Mouse (Mus musculus): ENCODE data around the gene Krtcap3. TPM values are rescaled to one million over a fixed set of nuclear protein-coding genes. Genes with fewer than 3 reads are reported as not detected.
"Not testable (repeated sequence)": the region's sequence is repeated elsewhere in the genome, so short reads cannot be mapped to it uniquely, and the experiment has no call there.

The Krtcap3 gene
- polyA plus RNA-seq (2016; fragmentation: Nextera tagmentation; extraction: Ambion mirVana) = 16.8 and 21.2 TPM in 2 replicates

DNA sequence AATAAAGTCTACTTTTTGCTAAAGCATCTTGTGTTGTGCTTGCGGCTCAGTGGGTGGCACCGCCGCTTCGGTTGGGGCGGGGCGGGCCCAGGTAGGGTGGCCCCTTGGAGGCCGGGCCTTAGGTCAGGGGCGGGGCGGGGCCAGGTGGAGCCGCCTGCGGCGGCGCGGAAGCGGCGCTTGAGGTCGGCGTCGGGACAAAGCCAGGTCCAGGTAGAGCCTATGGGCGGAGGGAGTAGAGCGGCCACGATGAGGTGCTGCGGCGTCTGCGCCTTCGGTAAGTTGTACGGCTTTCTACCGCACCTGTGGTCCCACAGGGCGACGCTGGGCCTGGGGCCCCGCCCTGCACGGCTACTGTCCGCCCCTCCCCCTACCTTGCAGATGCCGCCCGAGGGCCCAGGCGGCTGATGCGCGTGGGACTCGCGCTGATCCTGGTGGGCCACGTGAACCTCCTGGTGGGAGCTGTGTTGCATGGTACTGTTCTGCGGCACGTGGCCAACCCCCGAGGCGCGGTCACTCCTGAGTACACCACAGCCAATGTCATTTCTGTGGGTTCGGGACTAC lies at the start of gene Krtcap3:
TSS of gene Krtcap3 (plus strand) at position 151 of the 561 bp plus-strand sequence.
- Histone ChIP-seq H3K27me3 (replicated peaks; ENCODE audit: low read depth, poor library complexity, severe bottlenecking) (no peaks in the 10 kb centered on the region), H3K4me3 (peak within 1 kb of the TSS; percentile 56), H3K9me3 (no peaks in the 10 kb centered on the region), H3K27ac (replicated peaks) (peak within 1 kb of the TSS; percentile 83), H3K36me3 (replicated peaks) (peaks cover 100% of the 10 kb centered on the region), H3K4me1 (peaks cover 38% of the 10 kb centered on the region)
- WGBS = 10% methylated on average over 47 of the region's 47 CpGs
- DNase-seq (ENCODE audit: low spot score) = peak; percentile 66

DNA sequence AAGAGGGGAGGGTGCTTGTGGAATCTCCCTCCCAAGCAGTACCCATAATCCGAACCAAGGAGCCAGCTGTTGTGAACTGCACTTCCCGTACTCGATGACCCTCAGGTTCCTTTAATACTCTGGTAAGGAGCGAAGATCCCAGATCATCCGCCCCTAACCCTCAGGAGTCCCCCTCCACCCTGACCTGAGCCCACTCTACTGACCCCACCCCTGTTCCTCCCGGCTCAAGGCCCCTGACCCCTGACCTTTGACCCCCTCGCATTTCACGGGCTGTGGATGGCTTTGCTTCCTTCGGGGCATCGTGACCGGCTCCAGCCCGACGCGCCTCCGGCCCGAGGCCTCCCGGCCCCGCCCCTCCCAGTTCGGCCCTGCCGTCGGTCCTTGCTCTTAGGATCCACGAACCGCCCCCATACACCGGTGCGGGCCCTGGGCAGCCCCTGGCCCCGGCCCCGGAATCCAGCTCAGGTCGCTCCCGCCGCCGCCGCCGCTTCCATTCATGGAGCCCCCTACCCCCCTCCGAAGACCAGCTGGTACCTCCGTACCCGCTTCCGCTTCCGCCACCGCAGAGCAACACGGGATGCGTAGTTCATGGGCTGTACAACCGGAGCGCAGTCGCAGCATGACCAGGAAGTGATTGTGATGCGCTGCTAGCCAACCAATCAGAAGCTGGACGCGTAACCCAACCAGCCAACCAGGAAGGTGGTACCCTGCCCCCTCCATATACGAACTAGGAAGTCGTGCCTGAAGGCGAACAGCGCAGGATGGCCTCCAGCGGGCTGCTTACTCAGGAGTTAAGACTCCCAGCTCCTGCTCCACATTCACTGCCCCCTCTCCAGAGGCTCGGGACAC lies 49.5 kb upstream of the Krtcap3 start, which contains the start of gene Zfp513:
TSS of gene Zfp513 (minus strand) at position 562 of the 849 bp plus-strand sequence.
- Histone ChIP-seq H3K27me3 (replicated peaks; ENCODE audit: low read depth, poor library complexity, severe bottlenecking) (no peaks in the 10 kb centered on the region), H3K4me1 (peaks cover 22% of the 10 kb centered on the region), H3K9me3 (peaks cover 5% of the 10 kb centered on the region), H3K4me3 (peak within 1 kb of the TSS; percentile 89), H3K36me3 (replicated peaks) (peaks cover 84% of the 10 kb centered on the region), H3K27ac (replicated peaks) (peak within 1 kb of the TSS; percentile 95)
- DNase-seq (ENCODE audit: low spot score) = peak; percentile 96
- WGBS = under 1% methylated on average over 53 of the region's 53 CpGs

DNA sequence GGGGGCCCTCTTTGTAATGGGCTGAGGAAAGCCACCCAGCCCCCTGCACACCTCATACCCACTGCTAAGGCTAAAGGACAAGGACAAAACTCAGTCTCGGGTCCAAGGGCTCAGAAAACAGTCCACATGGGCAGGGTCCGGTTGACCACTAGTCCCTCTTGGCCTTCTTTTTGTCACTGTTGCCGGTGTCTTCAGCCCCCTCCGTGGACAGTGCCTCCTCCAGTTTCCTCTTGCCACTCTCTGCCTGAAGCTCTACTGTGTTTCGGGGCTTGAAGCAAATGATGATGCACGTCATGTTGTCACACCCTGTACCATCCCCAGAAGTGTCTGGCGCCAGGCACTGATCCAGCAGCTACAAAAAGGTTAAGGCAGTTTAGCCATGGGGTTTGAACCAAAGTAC lies 48.6 kb upstream of the Krtcap3 start:
- Histone ChIP-seq H3K36me3 (replicated peaks) (peaks cover 84% of the 10 kb centered on the region), H3K4me1 (peaks cover 22% of the 10 kb centered on the region), H3K27ac (replicated peaks) (peak overlapping the region; percentile 95), H3K27me3 (replicated peaks; ENCODE audit: low read depth, poor library complexity, severe bottlenecking) (no peaks in the 10 kb centered on the region), H3K4me3 (peak overlapping the region; percentile 89), H3K9me3 (peaks cover 5% of the 10 kb centered on the region)
- WGBS = 88% methylated on average over 7 of the region's 7 CpGs
- no peak for DNase-seq (ENCODE audit: low spot score)

DNA sequence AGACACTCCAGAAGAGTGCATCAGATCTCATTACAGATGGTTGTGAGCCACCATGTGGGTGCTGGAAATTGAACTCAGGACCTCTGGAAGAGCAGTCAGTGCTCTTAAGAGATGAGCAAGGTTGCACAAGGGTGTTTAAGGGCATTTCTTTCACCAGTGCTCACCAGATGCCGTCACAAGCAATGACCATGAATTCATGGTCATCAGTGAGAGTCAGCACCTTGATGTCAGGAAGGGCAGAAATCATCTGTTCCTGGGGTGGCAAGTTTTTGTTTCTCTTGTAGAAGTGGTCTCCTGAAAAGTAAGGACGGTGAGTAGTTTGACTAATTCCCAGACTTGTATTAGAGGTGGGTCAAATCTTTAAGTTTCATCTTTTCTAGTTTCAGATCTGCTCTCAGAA lies 47.6 kb upstream of the Krtcap3 start:
- Histone ChIP-seq H3K4me1 (peaks cover 22% of the 10 kb centered on the region), H3K36me3 (replicated peaks) (peaks cover 84% of the 10 kb centered on the region), H3K27me3 (replicated peaks; ENCODE audit: low read depth, poor library complexity, severe bottlenecking) (no peaks in the 10 kb centered on the region), H3K27ac (replicated peaks) (no peak overlapping the region), H3K9me3 (peaks cover 5% of the 10 kb centered on the region), H3K4me3 (no peak overlapping the region)
- 86% methylated on average over 2 of the region's 2 CpGs for WGBS
- DNase-seq (ENCODE audit: low spot score) = no peak

DNA sequence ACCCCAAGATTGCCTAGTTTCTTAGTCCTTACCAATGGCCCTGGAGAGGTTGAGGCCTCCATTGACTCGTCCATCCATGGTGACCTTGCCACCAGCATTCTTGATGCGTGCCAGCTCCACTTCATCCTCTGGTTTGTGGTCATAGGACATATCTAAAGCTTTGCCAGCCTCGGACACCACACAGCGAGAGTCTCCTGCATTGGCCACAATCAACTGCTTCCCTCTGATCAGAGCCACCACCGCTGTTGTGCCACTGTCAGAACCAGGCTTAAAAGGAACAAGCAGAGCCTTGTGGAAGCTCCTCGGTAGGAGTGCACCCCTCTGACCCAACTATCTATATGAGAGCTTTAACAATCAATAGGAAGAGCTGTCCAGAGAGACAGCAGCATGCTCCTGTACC lies 47.1 kb upstream of the Krtcap3 start:
- Histone ChIP-seq H3K36me3 (replicated peaks) (peaks cover 79% of the 10 kb centered on the region), H3K9me3 (peaks cover 5% of the 10 kb centered on the region), H3K27me3 (replicated peaks; ENCODE audit: low read depth, poor library complexity, severe bottlenecking) (no peaks in the 10 kb centered on the region), H3K4me3 (no peak overlapping the region), H3K4me1 (peaks cover 22% of the 10 kb centered on the region), H3K27ac (replicated peaks) (no peak overlapping the region)
- DNase-seq (ENCODE audit: low spot score) = no peak
- 95% methylated on average over 6 of the region's 6 CpGs for WGBS

DNA sequence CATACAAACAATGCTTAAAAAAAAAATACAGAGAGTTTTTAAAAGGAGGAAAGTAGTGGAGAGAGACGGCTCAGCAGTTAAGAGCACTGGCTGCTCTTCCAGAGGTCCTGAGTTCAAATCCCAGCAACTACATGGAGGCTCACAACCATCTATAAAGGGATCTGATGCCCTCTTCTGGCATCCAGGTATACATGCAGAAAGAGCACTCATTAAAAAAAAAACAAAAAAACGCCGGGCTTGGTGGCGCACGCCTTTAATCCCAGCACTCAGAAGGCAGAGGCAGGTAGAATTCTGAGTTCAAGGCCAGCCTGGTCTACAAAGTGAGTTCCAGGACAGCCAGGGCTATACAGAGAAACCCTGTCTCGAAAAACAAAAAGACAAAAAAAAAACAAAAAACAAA lies 34.9 kb upstream of the Krtcap3 start:
- not testable (repeated sequence) for DNase-seq (ENCODE audit: low spot score); H3K36me3 ChIP-seq (replicated peaks); H3K9me3 ChIP-seq; H3K27ac ChIP-seq (replicated peaks); H3K27me3 ChIP-seq (replicated peaks; ENCODE audit: low read depth, poor library complexity, severe bottlenecking); H3K4me3 ChIP-seq
- 90% methylated on average over 6 of the region's 6 CpGs for WGBS
- H3K4me1 ChIP-seq = peaks cover 15% of the 10 kb centered on the region

DNA sequence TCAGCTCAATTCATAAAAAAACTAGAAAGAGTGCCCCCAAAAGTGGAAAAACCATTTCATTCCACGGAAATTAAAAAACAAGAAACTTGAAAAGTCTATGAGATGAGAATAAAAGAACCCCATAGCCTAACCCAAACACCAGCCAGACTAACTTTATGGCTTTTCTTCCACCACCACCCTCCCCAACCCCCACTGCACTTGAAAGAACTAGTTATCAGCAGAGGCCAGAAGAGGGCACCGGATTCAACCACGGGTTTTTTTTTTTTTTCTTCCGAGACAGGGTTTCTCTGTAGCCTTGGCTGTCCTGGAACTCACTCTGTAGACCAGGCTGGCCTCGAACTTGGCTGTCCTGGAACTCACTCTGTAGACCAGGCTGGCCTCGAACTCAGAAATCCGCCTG lies 33.2 kb upstream of the Krtcap3 start:
- H3K27ac ChIP-seq (replicated peaks) = no peak overlapping the region
- H3K27me3 ChIP-seq (replicated peaks; ENCODE audit: low read depth, poor library complexity, severe bottlenecking) = no peaks in the 10 kb centered on the region
- peaks cover 7% of the 10 kb centered on the region; the same call in 1 of the 2 replicates for H3K36me3 ChIP-seq (replicated peaks)
- H3K9me3 ChIP-seq = no peaks in the 10 kb centered on the region
- WGBS = 66% methylated on average over 7 of the region's 7 CpGs
- DNase-seq (ENCODE audit: low spot score) = no peak
- peaks cover 16% of the 10 kb centered on the region for H3K4me1 ChIP-seq
- H3K4me3 ChIP-seq = peak overlapping the region; percentile 99; the same call in 1 of the 2 replicates

DNA sequence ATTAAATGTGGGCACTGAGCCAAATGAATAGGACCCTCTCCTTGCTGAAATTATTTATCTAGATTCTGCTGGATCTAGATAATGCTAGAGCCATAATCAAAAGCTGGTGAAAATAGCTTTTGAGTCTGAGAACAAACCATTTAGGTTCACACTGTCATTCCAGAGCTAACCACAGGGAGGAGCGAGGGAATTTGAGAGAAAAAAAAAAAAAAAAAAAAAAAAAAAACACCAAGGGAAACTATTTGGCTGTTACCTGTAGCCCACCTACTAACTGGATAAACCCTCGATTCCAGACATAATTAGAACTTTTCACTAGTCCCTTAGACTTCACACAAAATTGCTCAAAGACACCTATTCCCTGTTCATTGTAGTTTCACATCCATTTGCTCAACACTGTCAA lies 32.4 kb upstream of the Krtcap3 start:
- Histone ChIP-seq H3K9me3 (no peaks in the 10 kb centered on the region), H3K4me3 (peak overlapping the region; percentile 99), H3K4me1 (peaks cover 16% of the 10 kb centered on the region), H3K27ac (replicated peaks) (no peak overlapping the region), H3K36me3 (replicated peaks) (peaks cover 7% of the 10 kb centered on the region; the same call in 1 of the 2 replicates), H3K27me3 (replicated peaks; ENCODE audit: low read depth, poor library complexity, severe bottlenecking) (no peaks in the 10 kb centered on the region)
- DNase-seq (ENCODE audit: low spot score) = no peak
- WGBS = 4% methylated on average over 2 of the region's 2 CpGs

DNA sequence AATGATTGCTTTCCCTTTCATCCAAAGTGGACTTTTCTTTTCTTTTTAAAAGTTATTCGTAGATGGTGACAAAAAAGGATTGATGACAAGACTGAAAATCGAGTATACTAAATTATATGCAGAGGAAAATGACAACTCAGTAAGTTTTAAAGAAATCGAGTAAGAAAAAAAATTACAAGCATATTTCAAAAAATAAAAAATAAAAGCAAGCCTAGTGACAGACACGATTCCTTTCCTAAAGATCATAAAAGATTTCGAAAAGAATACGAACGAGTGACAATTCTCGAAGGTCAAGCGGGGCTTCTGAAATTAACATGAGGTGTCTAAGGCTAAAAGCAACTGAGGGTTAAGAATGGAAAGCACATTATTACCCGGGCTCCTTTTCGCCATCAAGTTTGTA lies 32.0 kb upstream of the Krtcap3 start:
- Histone ChIP-seq H3K36me3 (replicated peaks) (peaks cover 7% of the 10 kb centered on the region; the same call in 1 of the 2 replicates), H3K27ac (replicated peaks) (peak overlapping the region; percentile 97), H3K4me3 (peak overlapping the region; percentile 99), H3K4me1 (peaks cover 16% of the 10 kb centered on the region), H3K9me3 (no peaks in the 10 kb centered on the region), H3K27me3 (replicated peaks; ENCODE audit: low read depth, poor library complexity, severe bottlenecking) (no peaks in the 10 kb centered on the region)
- no peak for DNase-seq (ENCODE audit: low spot score)
- 2% methylated on average over 11 of the region's 11 CpGs for WGBS

DNA sequence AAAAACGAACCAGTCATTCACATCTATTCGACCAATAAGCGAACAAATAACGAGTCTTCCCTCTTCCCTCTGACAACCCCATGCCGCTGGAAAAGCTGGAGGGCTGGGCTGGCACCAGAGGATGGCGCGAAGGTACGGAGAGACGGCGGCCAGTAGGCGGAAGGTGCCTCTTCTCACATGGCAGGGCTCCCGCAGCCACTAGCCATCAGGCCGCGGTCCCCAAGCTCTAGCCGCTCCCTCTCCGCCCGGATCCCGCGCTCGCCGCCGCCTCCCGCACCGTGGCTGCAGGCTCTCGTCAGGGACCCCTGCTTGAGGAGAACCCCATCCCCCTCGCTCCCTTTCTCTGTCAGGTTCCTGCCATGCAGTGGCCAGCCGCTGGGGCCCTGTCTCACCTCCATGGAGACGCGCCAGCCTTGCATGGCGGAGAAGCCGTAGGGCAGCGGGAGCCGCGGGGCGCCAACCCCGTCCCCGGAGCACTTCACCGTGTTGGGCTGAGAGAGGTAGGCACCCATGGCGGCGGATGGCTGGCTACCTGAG lies 31.5 kb upstream of the Krtcap3 start:
- peak overlapping the region; percentile 99 for H3K4me3 ChIP-seq
- peak; percentile 77 for DNase-seq (ENCODE audit: low spot score)
- H3K9me3 ChIP-seq = no peaks in the 10 kb centered on the region
- peaks cover 7% of the 10 kb centered on the region; the same call in 1 of the 2 replicates for H3K36me3 ChIP-seq (replicated peaks)
- no peaks in the 10 kb centered on the region for H3K27me3 ChIP-seq (replicated peaks; ENCODE audit: low read depth, poor library complexity, severe bottlenecking)
- WGBS = under 1% methylated on average over 40 of the region's 40 CpGs
- H3K27ac ChIP-seq (replicated peaks) = peak overlapping the region; percentile 97
- H3K4me1 ChIP-seq = peaks cover 16% of the 10 kb centered on the region

DNA sequence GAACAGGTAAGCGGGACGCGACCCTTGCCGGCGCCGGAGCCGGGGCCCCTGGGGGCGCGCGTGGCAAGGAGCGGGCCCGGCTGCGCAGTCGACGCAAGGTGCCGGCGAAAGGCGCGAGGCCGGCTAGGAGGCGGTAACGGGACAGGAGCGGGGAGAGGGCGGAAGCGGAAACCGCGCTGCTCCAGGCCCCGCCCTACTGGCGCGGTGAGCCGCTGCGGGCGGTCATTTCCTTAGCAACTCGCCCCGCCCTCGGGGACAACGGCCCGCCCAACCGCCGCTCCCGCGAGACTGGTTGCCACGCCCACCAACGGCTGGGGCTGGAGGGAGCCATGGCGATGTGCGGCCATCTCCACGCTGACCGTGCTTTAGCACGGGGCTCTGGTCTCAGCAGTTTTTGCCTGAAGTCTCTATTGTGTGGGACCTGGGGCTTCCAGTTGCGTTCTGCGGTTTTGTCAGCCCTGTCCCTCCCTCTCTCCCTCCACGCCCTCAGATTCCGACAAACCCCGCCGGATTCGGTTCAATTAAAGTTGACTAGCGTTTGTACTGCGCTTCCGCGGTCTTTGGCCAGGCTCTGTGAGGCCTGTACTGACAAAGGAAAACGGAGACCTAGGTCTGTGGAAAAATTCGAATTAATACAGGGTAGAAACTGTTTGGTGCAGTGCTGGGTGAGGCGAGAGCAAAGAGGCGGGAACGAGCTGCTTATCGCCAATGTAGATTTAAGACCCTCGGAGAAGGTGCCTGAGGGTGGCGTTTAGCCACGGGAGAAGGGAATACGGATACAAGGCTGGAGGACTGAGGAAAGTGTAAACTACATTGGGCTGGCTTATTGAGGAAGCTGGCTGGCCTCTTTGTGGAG lies 30.8 kb upstream of the Krtcap3 start, which contains the start of gene Ppm1g:
TSS of gene Ppm1g (minus strand) at position 240 of the 856 bp plus-strand sequence.
- Histone ChIP-seq H3K36me3 (replicated peaks) (peaks cover 7% of the 10 kb centered on the region; the same call in 1 of the 2 replicates), H3K27ac (replicated peaks) (peak within 1 kb of the TSS; percentile 97), H3K9me3 (no peaks in the 10 kb centered on the region), H3K27me3 (replicated peaks; ENCODE audit: low read depth, poor library complexity, severe bottlenecking) (no peaks in the 10 kb centered on the region), H3K4me1 (peaks cover 16% of the 10 kb centered on the region), H3K4me3 (peak within 1 kb of the TSS; percentile 99)
- under 1% methylated on average over 70 of the region's 70 CpGs for WGBS
- DNase-seq (ENCODE audit: low spot score) = peak; percentile 98

Measured in embryonic facial prominence, embryonic 10.5 days (tissue).